Mouse (Mus musculus) midbrain, embryonic 13.5 days (tissue): ENCODE results near the gene Fut2. TPM values are rescaled to one million over a fixed set of nuclear protein-coding genes. Genes with fewer than 3 reads are reported as not detected.
A peak's percentile ranks its signal among the peaks of the same experiment; 100 is the strongest.

ENCODE experiments used
- ATAC-seq: fragments of 200-750 bp; cut with Nextera tagmentation; 2 replicates; pipeline ENCODE4 v1.8.0; 2017; ENCODE audit warnings: mild to moderate bottlenecking, moderate TSS enrichment, moderate library complexity
- H3K27ac ChIP-seq: fragments of 300-500 bp; sonication (generic); 2 replicates; pipeline ENCODE4 v1.5.1; 2015; ENCODE audit warnings: inconsistent platforms, mild to moderate bottlenecking, moderate library complexity
- H3K27me3 ChIP-seq: fragments of 300-500 bp; sonication (generic); 2 replicates; pipeline ENCODE4 v1.6.1; 2015; ENCODE audit warnings: mild to moderate bottlenecking, inconsistent platforms
- H3K36me3 ChIP-seq: fragments of 300-500 bp; sonication (generic); 2 replicates; pipeline ENCODE4 v1.6.1; 2015; ENCODE audit warnings: mild to moderate bottlenecking, inconsistent platforms
- H3K4me1 ChIP-seq: fragments of 300-500 bp; sonication (generic); replicated peaks from 2 replicates; pipeline ENCODE4 v1.6.1; 2015; ENCODE audit warnings: inconsistent platforms
- H3K4me2 ChIP-seq: fragments of 300-500 bp; sonication (generic); replicated peaks from 2 replicates; pipeline ENCODE4 v1.6.1; 2015; ENCODE audit warnings: moderate library complexity, mild to moderate bottlenecking, inconsistent platforms
- H3K4me3 ChIP-seq: fragments of 300-500 bp; sonication (generic); replicated peaks from 2 replicates; pipeline ENCODE4 v1.5.1; 2015; ENCODE audit warnings: mild to moderate bottlenecking, inconsistent platforms
- H3K9ac ChIP-seq: fragments of 300-500 bp; sonication (generic); replicated peaks from 2 replicates; pipeline ENCODE4 v1.6.1; 2015; ENCODE audit warnings: mild to moderate bottlenecking, inconsistent platforms
- H3K9me3 ChIP-seq: fragments of 300-500 bp; sonication (generic); 2 replicates; pipeline ENCODE4 v1.6.1; 2016; ENCODE audit warnings: mild to moderate bottlenecking, inconsistent platforms
- WGBS: fragments of 180-500 bp; shearing (Covaris S2); methylation state at CpG from one replicate; pipeline ENCODE4 v1.1.7; 2015; 5-methylcytosine and 5-hydroxymethylcytosine counted together
- polyA plus RNA-seq: library from polyadenylated mRNA; unstranded; fragments of >200 nt; fragmentation: Nextera tagmentation; extraction: Ambion mirVana; gene quantifications from 2 replicates; pipeline ENCODE4 v1.2.1, GENCODE M21; 2015

Fut2 gene
- polyA plus RNA-seq, 1 experiment from 2014 or later: 0.09 TPM

DNA sequence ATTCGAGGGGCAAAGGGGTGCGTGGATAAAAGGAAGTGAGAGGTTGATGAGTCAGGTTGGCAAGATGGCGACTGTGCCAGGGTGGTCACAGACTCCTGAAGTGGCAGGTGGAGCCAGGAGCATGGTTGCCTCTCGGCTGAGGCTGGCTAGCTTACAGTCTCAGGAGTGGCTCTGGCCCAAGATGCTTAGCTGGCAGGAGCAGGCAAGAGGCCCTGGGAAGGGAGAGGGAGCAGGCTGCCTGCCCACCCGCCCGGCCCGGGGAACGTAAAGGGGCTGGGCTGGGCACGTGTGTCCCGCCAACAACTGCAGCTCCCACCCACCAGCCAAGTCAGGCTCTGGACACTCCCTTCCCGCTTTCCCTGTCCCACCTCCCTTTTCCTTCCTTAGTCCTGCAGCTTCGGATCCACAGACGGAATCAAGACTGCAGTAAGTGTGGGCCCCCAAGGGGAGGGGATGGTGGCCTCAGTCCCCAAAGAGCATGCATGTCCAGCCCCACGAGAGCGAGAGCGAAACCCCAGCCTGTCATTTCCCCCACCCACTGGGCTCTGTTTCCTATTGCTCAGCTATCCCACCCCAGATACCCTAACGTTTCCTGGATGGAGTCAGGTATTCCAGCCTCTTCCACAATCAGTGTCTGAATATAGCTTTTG lies 24.7 kb downstream of the Fut2 start:
- Histone ChIP-seq H3K9me3 (no peaks in the 10 kb centered on the region), H3K9ac (no peak overlapping the region), H3K36me3 (peaks cover 4% of the 10 kb centered on the region), H3K4me1 (peaks cover 38% of the 10 kb centered on the region), H3K4me3 (no peak overlapping the region), H3K27me3 (no peaks in the 10 kb centered on the region), H3K27ac (no peak overlapping the region), H3K4me2 (peak overlapping the region; percentile 81; the same call in 1 of the 2 replicates)
- WGBS: 71% methylated on average over 17 of the region's 17 CpGs
- no peak for ATAC-seq

DNA sequence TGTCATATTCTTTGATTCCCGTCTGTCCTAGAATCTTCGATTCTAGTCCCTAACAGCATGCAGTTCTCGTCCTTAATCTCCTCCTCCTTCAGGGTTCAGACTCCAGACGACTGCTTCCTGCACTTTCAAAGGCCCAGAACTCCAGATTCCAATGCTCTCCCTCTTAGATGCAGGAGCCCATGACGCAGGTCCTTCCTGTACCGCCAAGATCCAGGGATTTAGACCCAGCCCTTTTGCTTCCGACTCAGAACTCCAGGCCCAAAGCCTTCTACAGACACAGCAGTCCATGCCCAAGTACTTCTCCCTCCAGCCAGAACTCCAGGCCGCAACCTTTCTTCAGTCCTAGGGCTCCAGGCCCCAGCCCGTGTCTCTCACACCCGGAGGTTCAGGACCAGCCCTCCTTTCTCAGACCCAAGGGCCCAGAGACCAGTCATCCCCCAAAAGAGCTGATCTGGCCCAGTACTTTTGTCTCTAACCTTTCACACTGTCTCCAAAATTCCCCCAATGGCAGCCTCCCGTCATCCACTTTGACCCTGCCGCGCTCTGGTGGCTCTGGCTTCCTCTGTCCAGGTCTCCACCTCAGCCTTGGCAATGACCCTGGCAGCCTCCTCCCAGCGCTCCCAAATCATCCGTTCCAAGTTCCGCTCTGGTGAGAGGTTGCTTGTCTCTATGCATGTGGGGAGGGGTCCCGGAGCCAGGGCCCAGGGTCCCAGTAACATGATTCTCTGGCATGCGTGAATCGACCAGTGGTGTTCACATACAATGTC lies 25.8 kb downstream of the Fut2 start:
- Histone ChIP-seq H3K36me3 (peaks cover 10% of the 10 kb centered on the region), H3K4me3 (no peak overlapping the region), H3K27ac (no peak overlapping the region), H3K4me2 (no peak overlapping the region), H3K4me1 (peaks cover 38% of the 10 kb centered on the region), H3K9me3 (no peaks in the 10 kb centered on the region), H3K9ac (no peak overlapping the region), H3K27me3 (no peaks in the 10 kb centered on the region)
- no peak for ATAC-seq
- WGBS: 72% methylated on average over 19 of the region's 19 CpGs

DNA sequence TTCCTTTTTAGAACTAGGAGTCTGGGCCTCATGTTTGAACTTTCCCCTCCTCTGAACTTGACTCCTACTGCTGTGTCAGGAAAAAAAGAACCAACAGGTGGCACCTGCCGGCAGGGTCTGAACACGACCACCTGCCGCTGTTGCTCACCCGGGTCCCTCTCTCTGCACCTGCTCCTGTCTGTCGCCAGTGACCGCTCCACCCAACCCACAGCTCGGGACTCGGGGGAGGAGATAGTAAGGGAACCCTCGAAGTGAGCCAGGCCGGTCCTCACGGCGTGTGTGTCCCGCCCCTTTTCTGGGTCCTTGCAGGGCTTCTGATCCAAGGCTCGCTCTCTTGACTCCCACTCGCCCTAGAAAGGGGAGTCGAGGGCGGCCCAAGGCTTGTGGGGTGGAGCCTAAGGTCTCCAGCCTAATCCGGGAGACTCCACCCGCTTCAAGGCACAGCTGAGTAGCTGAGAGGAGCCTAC lies 26.6 kb downstream of the Fut2 start, which contains the start of gene Mamstr:
Gene Mamstr, plus strand, starts transcription at position 417 of the 467 bp plus-strand sequence.
- WGBS: 21% methylated on average over 19 of the region's 19 CpGs
- Histone ChIP-seq H3K36me3 (peaks cover 10% of the 10 kb centered on the region), H3K4me1 (peaks cover 33% of the 10 kb centered on the region), H3K9me3 (no peaks in the 10 kb centered on the region), H3K27ac (no peak within 1 kb of the TSS), H3K4me2 (no peak within 1 kb of the TSS), H3K27me3 (no peaks in the 10 kb centered on the region), H3K4me3 (0 out of 2 replicates have a peak within 1 kb of the TSS, but pooled peaks have one; percentile 32), H3K9ac (no peak within 1 kb of the TSS)
- ATAC-seq: no peak

DNA sequence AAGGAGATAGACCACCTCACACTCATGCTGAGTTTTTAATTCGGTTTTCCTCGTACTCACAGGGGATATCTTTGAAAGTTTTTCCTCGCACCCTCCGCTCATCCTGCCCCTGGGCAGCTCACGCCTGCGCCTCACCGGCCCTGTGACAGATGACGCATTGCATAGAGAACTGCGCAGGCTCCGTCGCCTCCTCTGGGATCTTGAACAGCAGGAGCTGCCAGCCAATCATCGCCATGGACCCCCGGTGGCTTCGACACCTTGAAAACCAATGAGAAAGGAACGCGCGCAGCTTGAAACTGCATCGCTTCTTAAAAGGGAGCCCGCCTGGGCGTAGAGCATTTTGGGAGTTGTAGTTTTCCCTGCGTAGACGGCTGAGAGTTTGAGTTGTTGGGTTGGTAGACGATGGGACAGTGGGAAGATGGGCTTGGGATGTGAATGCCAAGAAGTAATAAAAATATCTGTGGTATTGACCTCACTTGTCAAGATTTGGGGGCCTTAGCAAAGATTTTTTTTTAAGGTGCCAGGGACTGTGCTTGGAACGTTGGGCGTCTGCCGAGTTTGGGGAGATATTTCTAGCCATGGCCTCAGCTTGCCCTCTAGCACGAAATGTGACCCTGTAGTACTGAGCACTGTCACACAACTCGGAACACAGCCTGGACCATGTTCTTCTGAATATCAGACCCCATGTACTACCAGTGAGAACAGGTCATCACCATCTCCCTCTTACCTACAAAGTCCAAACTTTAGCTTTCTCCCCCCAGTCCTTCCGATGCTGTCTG lies 27.4 kb downstream of the Fut2 start:
- WGBS: 18% methylated on average over 29 of the region's 29 CpGs
- H3K4me3 ChIP-seq: peak overlapping the region; percentile 32
- ATAC-seq: peak; percentile 88
- H3K4me2 ChIP-seq: peak overlapping the region; percentile 51
- H3K9ac ChIP-seq: peak overlapping the region; percentile 40; the same call in 1 of the 2 replicates
- peaks cover 26% of the 10 kb centered on the region for H3K4me1 ChIP-seq
- no peaks in the 10 kb centered on the region for H3K27me3 ChIP-seq
- H3K9me3 ChIP-seq: no peaks in the 10 kb centered on the region
- H3K36me3 ChIP-seq: peaks cover 10% of the 10 kb centered on the region
- H3K27ac ChIP-seq: no peak overlapping the region

DNA sequence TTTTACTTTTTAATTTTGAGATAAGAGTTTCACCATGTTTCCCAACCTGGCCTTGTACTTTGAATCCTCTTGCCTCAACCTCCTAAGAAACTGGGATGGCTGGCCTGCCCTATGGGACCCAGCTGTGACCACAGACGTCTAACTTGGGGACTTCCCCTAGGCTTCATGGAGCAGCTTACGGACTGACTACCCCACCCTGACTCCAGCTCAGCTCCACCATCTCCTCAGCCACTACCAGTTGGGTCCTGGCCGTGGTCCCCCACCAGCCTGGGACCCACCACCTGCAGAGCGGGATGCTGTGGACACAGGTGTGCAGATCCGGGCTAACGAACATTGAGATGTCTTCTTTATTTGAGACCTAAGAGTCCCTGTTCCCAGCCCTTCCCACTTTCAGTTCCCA lies 28.5 kb downstream of the Fut2 start:
- ATAC-seq: no peak
- Histone ChIP-seq H3K9ac (no peak overlapping the region), H3K9me3 (no peaks in the 10 kb centered on the region), H3K4me1 (peaks cover 22% of the 10 kb centered on the region), H3K27ac (no peak overlapping the region), H3K27me3 (peaks cover 10% of the 10 kb centered on the region), H3K36me3 (peaks cover 10% of the 10 kb centered on the region), H3K4me2 (0 out of 2 replicates have a peak overlapping the region, but pooled peaks have one; percentile 51), H3K4me3 (no peak overlapping the region)
- 96% methylated on average over 6 of the region's 6 CpGs for WGBS

DNA sequence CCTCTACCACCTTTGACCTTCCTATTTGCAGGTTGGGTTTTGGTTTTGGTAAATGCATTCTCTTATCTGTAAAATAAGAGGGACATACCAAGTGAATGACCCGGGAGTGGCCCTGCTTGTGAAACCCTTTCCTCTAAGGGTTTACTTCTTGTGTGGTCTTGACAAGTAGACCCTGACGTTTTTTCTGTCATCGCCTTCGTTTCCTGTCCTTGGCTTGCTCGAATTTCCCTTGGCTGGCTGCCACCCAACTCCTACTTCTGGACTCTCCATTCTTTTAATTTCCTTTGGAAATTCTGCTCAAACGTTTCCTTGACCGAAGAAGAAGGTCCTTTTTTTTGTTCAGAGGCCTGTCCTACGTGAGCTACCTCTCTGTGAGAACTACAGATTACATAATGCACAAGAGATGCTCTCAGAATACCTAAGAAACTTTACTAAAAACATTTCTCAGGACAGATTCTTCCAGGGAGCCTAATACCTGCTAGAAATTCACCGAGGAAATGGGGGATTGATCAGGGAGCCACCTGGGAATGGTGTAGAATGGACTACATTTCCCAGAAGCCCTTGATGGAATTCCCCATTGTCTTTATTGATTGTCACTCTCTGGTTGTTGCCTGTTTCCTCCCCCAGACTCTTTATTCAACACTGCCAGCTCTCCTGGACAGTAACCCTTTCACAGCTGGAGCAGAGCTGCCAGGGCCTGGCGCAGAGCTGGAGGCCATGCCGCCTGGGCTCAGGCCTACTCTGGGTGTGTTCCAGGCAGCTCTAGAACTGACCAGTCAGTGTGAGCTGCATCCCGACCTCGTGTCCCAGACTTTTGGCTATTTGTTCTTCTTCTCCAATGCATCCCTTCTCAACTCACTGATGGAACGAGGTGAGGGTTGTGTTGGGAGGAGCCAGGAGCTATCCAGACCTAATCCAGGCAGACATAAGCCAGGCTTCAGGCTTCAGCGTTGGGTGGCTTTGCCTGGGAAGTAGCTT lies 30.2 kb downstream of the Fut2 start:
- Histone ChIP-seq H3K27me3 (peaks cover 26% of the 10 kb centered on the region), H3K27ac (no peak overlapping the region), H3K9me3 (no peaks in the 10 kb centered on the region), H3K9ac (no peak overlapping the region), H3K4me1 (peaks cover 14% of the 10 kb centered on the region), H3K36me3 (peaks cover 10% of the 10 kb centered on the region), H3K4me2 (no peak overlapping the region), H3K4me3 (no peak overlapping the region)
- 90% methylated on average over 15 of the region's 15 CpGs for WGBS
- no peak for ATAC-seq

DNA sequence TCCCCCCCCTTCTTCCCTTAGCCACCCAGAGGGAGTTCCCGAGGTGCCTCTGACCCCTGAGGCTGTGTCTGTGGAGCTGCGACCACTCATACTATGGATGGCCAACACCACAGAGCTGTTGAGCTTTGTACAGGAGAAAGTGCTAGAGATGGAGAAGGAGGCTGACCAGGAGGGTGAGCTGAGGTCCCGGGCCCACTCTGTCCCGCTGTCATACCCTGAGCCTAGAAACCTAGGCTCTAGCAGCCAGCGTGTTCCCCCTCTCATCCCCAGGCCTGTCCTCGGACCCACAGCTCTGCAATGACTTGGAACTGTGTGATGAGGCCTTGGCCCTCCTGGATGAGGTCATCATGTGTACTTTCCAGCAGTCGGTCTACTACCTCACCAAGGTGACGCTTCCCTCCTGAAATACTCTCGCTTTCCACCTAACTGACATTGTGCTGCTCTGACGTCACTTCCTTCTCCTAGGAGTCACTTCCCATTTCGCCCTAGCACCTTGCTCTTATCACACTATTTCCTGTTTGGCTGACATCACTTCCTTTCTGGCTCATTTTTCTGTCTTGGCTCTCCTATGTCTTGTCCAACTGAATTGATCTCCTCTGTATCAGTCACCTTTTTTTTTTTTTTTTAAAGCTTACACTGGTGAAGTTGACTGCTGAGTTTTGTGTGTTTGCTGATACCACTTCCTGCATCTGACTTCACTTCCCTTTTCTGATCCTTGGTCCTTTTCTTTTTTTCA lies 31.1 kb downstream of the Fut2 start:
- Histone ChIP-seq H3K27ac (no peak overlapping the region), H3K27me3 (peaks cover 28% of the 10 kb centered on the region), H3K9ac (no peak overlapping the region), H3K4me1 (peaks cover 14% of the 10 kb centered on the region), H3K9me3 (no peaks in the 10 kb centered on the region), H3K4me3 (no peak overlapping the region), H3K4me2 (no peak overlapping the region), H3K36me3 (peaks cover 10% of the 10 kb centered on the region)
- no peak for ATAC-seq
- 94% methylated on average over 11 of the region's 11 CpGs for WGBS

DNA sequence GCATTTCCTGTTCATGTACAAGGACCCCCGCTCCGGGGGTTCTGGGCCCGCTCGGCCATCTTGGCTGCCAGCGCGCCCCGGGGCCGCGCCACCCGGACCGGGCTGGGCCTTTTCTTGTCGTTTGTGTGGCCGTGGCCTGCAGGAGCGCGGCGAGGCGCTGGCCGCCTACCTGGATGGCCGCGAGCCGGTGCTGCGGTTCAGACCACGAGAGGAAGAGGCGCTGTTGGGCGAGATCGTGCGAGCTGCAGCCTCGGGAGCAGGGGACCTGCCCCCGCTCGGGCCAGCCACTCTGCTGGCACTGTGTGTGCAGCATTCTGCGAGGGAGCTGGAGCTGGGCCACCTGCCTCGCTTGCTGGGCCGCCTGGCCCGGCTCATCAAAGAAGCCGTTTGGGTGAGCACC lies 33.7 kb downstream of the Fut2 start:
- H3K36me3 ChIP-seq: peaks cover 10% of the 10 kb centered on the region
- H3K4me3 ChIP-seq: peak overlapping the region; percentile 8; the same call in 1 of the 2 replicates
- no peaks in the 10 kb centered on the region for H3K9me3 ChIP-seq
- H3K27me3 ChIP-seq: peaks cover 43% of the 10 kb centered on the region
- peak overlapping the region; percentile 38 for H3K4me2 ChIP-seq
- WGBS: 10% methylated on average over 35 of the region's 35 CpGs
- peaks cover 16% of the 10 kb centered on the region; the same call in 1 of the 2 replicates for H3K4me1 ChIP-seq
- H3K27ac ChIP-seq: no peak overlapping the region
- ATAC-seq: no peak
- H3K9ac ChIP-seq: peak overlapping the region; percentile 45

DNA sequence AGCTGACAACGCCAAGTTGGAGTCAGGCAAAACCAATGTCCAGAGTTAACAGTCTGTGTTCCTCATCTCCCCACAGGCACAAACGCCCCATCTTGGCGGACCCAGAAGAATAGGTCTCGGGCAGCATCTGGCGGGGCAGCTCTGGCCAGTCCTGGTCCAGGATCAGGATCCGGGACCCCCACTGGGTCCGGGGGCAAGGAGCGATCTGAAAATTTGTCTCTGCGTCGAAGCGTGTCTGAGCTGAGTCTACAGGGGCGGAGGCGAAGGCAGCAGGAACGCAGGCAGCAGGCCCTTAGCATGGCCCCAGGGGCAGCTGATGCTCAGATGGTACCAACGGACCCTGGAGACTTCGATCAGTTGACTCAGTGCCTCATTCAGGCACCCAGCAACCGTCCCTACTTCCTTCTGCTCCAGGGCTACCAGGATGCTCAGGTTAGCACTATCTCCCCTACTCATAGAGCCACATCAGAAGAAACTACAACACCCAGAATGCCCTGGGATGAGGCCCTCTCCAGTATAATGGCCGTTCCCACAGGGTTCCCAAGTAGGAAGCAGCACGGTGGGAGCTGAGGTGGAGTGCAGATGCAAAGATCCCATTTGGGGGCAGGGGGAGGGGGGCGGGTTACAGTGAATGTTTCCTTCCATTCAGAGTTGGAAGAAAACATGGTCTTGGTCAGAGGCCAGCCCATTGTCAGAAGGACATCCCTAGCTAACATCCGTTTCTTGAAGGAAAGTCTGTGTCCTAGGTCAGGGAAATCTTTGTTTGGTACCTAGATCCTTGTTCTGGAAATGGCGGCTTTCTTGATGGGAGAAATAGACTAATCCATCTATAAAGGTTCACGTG lies 35.9 kb downstream of the Fut2 start:
- H3K9me3 ChIP-seq: no peaks in the 10 kb centered on the region
- no peak overlapping the region for H3K27ac ChIP-seq
- H3K4me2 ChIP-seq: no peak overlapping the region
- H3K4me3 ChIP-seq: no peak overlapping the region
- ATAC-seq: no peak
- no peaks in the 10 kb centered on the region for H3K36me3 ChIP-seq
- 73% methylated on average over 23 of the region's 23 CpGs for WGBS
- H3K4me1 ChIP-seq: peaks cover 16% of the 10 kb centered on the region; the same call in 1 of the 2 replicates
- H3K27me3 ChIP-seq: peaks cover 55% of the 10 kb centered on the region
- no peak overlapping the region for H3K9ac ChIP-seq
